Mouse (Mus musculus) CH12.LX (cell line): ENCODE data around the gene Brd2.

Source experiments
- CHD1 ChIP-seq: IDR thresholded peaks from 2 replicates; pipeline ENCODE4 v1.6.1; 2012; ENCODE audit warnings: low read depth, low read length, improper control_type of control experiment, inconsistent platforms
- CTCF ChIP-seq, 2 experiments: IDR thresholded peaks in 1 of 2; conservative IDR thresholded peaks in 1 of 2; 2 replicates each; pipeline ENCODE4 v1.5.1; 2011 to 2012; ENCODE audit warnings: low read depth in 2 of 2, low read length in 2 of 2, improper control_type of control experiment in 1 of 2, inconsistent platforms in 1 of 2, mild to moderate bottlenecking in 1 of 2, moderate library complexity in 1 of 2
- ETS1 ChIP-seq: conservative IDR thresholded peaks from 2 replicates; pipeline ENCODE4 v1.6.1; 2012; ENCODE audit warnings: low read depth, mild to moderate bottlenecking, inconsistent platforms, low read length, improper control_type of control experiment, moderate library complexity
- JUN ChIP-seq: IDR thresholded peaks from 2 replicates; pipeline ENCODE4 v1.6.1; 2011; ENCODE audit warnings: low read depth, mild to moderate bottlenecking, low read length, improper control_type of control experiment, moderate library complexity; ENCODE audit not compliant: insufficient read depth
- JUND ChIP-seq: conservative IDR thresholded peaks from 2 replicates; pipeline ENCODE4 v1.6.1; 2011; ENCODE audit warnings: low read depth, low read length, improper control_type of control experiment
- KAT2A ChIP-seq: IDR thresholded peaks from 2 replicates; pipeline ENCODE4 v1.6.1; 2012; ENCODE audit warnings: low read length, improper control_type of control experiment, inconsistent platforms; ENCODE audit not compliant: insufficient replicate concordance
- NELFE ChIP-seq: IDR thresholded peaks from 2 replicates; pipeline ENCODE4 v1.6.1; 2011; ENCODE audit warnings: low read depth, low read length, improper control_type of control experiment
- POLR2A ChIP-seq: IDR thresholded peaks from 2 replicates; pipeline ENCODE4 v1.6.1; 2011; ENCODE audit warnings: low read depth, mild to moderate bottlenecking, improper control_type of control experiment, low read length
- SIN3A ChIP-seq: IDR thresholded peaks from 2 replicates; pipeline ENCODE4 v1.6.1; 2012; ENCODE audit warnings: low read length, improper control_type of control experiment, inconsistent platforms
- SMC3 ChIP-seq: IDR thresholded peaks from 2 replicates; pipeline ENCODE4 v1.6.1; 2011; ENCODE audit warnings: low read depth, low read length, improper control_type of control experiment
- TCF12 ChIP-seq: IDR thresholded peaks from 2 replicates; pipeline ENCODE4 v1.6.1; 2014; ENCODE audit warnings: low read depth, mild to moderate bottlenecking, inconsistent platforms, low read length, improper control_type of control experiment
- USF1 ChIP-seq: IDR thresholded peaks from 2 replicates; pipeline ENCODE4 v1.6.1; 2014; ENCODE audit warnings: low read depth, mild to moderate bottlenecking, inconsistent platforms, low read length, improper control_type of control experiment
- ZNF384 ChIP-seq: IDR thresholded peaks from 2 replicates; pipeline ENCODE4 v1.6.1; 2012; ENCODE audit warnings: low read depth, low read length, improper control_type of control experiment, inconsistent platforms

DNA sequence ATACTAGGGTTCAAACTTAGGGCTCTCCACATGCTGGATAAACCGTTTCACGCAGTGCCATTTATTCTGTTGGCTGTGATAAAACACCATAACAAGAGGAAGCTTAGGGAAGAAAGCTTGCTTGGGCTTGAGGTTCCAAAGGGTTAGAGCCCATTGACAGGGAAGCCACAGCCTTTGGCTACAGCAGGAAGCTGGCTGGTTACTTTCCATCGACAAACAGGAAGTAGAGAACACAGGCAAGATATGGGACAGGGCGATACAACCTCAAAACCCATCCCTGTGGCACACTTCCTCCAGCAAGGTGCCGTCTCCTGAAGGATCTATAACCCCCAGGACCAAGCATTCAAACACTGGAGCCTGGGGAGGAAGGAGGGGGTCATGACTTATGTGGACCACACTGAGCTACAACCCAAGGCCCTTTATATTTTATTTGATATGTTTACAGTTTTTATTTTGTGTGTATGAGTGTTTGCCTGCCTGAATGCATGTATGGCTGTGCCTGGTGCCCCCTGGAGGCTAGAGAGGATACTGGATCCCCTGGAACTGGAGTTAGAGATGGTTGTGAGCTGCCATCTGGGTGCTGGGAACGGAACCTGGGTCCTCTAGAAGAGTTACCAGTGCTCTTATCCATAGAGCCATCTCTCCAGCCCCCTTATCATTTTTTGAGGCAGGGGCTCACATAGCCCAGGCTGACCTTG, 42.7 kb upstream of the Brd2 start:
- TF ChIP-seq POLR2A (no peak), JUN (no peak), ZNF384 (no peak), ETS1 (no peak), TCF12 (no peak), SIN3A (no peak), KAT2A (no peak), USF1 (no peak), SMC3 (peak; percentile 40), NELFE (no peak), JUND (no peak), CTCF (conservative IDR thresholded peaks at IDR 0.05 in 1 of 2, IDR thresholded peaks at IDR 0.05 in 1 of 2; ENCODE audit: low read depth in 2 of 2, low read length in 2 of 2) (peak in 1 of 2 experiments; percentile 58; a peak in 2 of 4 replicates), CHD1 (no peak)
